Mouse (Mus musculus): ENCODE measurements around the gene Zbtb24. TPM values are rescaled to one million over a fixed set of nuclear protein-coding genes. Genes with fewer than 3 reads are reported as not detected.
A peak's percentile ranks its signal among the peaks of the same experiment; 100 is the strongest.

Gene Zbtb24
- polyA plus RNA-seq, 1 experiment: 8.2 TPM

DNA sequence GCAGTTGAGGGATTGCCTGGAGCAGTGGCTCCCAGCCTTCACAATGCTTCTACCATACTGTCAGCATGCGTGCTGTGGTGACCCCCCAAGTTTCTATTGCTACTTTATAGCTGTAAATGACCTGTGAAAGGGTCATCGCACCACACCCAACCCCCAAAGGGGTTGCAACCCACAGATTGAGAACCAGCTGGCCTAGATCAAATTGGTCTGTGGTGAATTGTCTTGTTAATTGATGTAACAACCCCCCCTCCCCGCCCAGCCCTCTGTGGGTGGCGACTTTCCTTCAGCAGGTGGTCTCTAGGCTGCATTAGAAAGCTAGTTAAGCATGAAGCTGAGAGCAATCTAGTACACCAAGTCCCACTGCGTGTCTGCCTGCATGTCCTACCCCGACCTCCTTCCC, 17.1 kb downstream of the Zbtb24 start:
- no peak overlapping the region for H3K4me3 ChIP-seq (ENCODE audit: control insufficient read depth, low read depth, low read length)
- TF ChIP-seq CTCF (IDR thresholded peaks at IDR 0.05; ENCODE audit: control insufficient read depth, insufficient read depth, insufficient replicate concordance, low read depth, low read length) (no peak), POLR2A (IDR thresholded peaks at IDR 0.05; ENCODE audit: control insufficient read depth, low read depth, low read length) (no peak)
- H3K27ac ChIP-seq (ENCODE audit: control insufficient read depth, insufficient read depth, low read depth, low read length): no peak overlapping the region

GRCm38 (mm10) chr10:41470693-41471092, 20.5 kb downstream of the Zbtb24 start:
- no peak overlapping the region for H3K27ac ChIP-seq (ENCODE audit: control insufficient read depth, insufficient read depth, low read depth, low read length)
- H3K4me1 ChIP-seq (ENCODE audit: control insufficient read depth, insufficient read depth, low read length): no peaks in the 10 kb centered on the region
- no peaks in the 10 kb centered on the region for H3K36me3 ChIP-seq (ENCODE audit: control insufficient read depth, insufficient read depth, low read length)
- TF ChIP-seq POLR2A (IDR thresholded peaks at IDR 0.05; ENCODE audit: control insufficient read depth, low read depth, low read length) (no peak), CTCF (IDR thresholded peaks at IDR 0.05; ENCODE audit: control insufficient read depth, insufficient read depth, insufficient replicate concordance, low read depth, low read length) (no peak)
- H3K27me3 ChIP-seq (ENCODE audit: control insufficient read depth, insufficient read depth, low read length): no peaks in the 10 kb centered on the region
- H3K4me3 ChIP-seq (ENCODE audit: control insufficient read depth, low read depth, low read length): no peak overlapping the region

More for the DNA sequence above, 17.1 kb downstream of the Zbtb24 start:
- Histone ChIP-seq H3K4me1 (ENCODE audit: control insufficient read depth, insufficient read depth, low read length) (no peaks in the 10 kb centered on the region), H3K36me3 (ENCODE audit: control insufficient read depth, insufficient read depth, low read length) (no peaks in the 10 kb centered on the region), H3K27me3 (ENCODE audit: control insufficient read depth, insufficient read depth, low read length) (no peaks in the 10 kb centered on the region)

DNA sequence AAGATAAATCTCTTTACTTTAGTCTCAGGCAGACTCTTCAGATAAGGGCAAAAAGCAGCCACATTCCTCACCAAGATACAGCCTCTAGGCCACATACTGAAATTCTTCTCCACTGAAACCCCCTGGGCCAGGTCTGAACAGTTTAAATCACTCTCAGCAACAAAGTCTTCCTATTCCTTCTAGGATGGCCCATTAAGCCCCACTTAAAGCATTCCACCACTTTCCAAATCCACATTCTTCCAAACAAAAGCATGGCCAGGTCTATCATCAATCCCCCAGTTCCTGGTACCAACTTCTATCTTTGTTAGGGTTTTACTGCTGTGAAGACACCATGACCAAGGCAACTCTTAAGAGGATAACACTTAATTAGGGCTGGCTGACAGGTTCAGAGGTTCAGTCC, 22.4 kb downstream of the Zbtb24 start:
- Histone ChIP-seq H3K36me3 (ENCODE audit: control insufficient read depth, insufficient read depth, low read length) (no peaks in the 10 kb centered on the region), H3K27me3 (ENCODE audit: control insufficient read depth, insufficient read depth, low read length) (no peaks in the 10 kb centered on the region), H3K4me3 (ENCODE audit: control insufficient read depth, low read depth, low read length) (no peak overlapping the region), H3K27ac (ENCODE audit: control insufficient read depth, insufficient read depth, low read depth, low read length) (no peak overlapping the region), H3K4me1 (ENCODE audit: control insufficient read depth, insufficient read depth, low read length) (peaks cover 10% of the 10 kb centered on the region)
- TF ChIP-seq CTCF (IDR thresholded peaks at IDR 0.05; ENCODE audit: control insufficient read depth, insufficient read depth, insufficient replicate concordance, low read depth, low read length) (no peak), POLR2A (IDR thresholded peaks at IDR 0.05; ENCODE audit: control insufficient read depth, low read depth, low read length) (no peak)

DNA sequence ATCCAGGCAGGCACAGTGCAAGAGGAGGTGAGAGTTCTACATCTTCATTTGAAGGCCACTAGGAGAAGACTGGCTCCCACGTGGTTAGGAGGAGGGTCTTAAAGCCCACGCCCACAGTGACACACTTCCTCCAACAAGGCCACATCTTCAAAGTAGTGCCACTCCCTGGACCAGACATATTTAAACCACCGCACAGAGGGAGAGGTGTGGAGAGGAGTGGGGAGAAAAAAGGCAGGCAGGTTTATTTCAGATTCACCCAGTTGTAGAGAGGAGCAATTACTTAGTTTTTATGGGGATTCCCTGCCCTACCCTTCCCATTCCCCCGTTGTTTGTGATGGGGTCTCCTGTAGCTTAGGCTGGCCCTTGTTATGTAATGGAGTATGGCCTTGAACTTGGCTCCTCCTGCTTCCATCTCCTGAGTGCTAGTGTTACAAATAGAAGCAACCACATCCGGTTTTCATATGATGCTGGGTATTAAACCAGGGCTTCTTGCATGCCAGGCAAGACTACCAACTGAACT, 22.8 kb downstream of the Zbtb24 start:
- no peaks in the 10 kb centered on the region for H3K36me3 ChIP-seq (ENCODE audit: control insufficient read depth, insufficient read depth, low read length)
- H3K4me3 ChIP-seq (ENCODE audit: control insufficient read depth, low read depth, low read length): no peak overlapping the region
- no peaks in the 10 kb centered on the region for H3K27me3 ChIP-seq (ENCODE audit: control insufficient read depth, insufficient read depth, low read length)
- peaks cover 15% of the 10 kb centered on the region for H3K4me1 ChIP-seq (ENCODE audit: control insufficient read depth, insufficient read depth, low read length)
- no peak overlapping the region for H3K27ac ChIP-seq (ENCODE audit: control insufficient read depth, insufficient read depth, low read depth, low read length)
- TF ChIP-seq POLR2A (IDR thresholded peaks at IDR 0.05; ENCODE audit: control insufficient read depth, low read depth, low read length) (no peak), CTCF (IDR thresholded peaks at IDR 0.05; ENCODE audit: control insufficient read depth, insufficient read depth, insufficient replicate concordance, low read depth, low read length) (no peak)

- no peak overlapping the region for H3K4me3 ChIP-seq (ENCODE audit: control insufficient read depth, low read depth, low read length)
- no peak overlapping the region for H3K27ac ChIP-seq (ENCODE audit: control insufficient read depth, insufficient read depth, low read depth, low read length)
- peaks cover 16% of the 10 kb centered on the region for H3K4me1 ChIP-seq (ENCODE audit: control insufficient read depth, insufficient read depth, low read length)
Observed at GRCm38 (mm10) chr10:41473782-41474468, 23.7 kb downstream of the Zbtb24 start.

GRCm38 (mm10) chr10:41474981-41475391, 24.8 kb downstream of the Zbtb24 start:
- TF ChIP-seq POLR2A (IDR thresholded peaks at IDR 0.05; ENCODE audit: control insufficient read depth, low read depth, low read length) (no peak), CTCF (IDR thresholded peaks at IDR 0.05; ENCODE audit: control insufficient read depth, insufficient read depth, insufficient replicate concordance, low read depth, low read length) (no peak)

More at GRCm38 (mm10) chr10:41473782-41474468, 23.7 kb downstream of the Zbtb24 start:
- no peak for TF ChIP-seq POLR2A (IDR thresholded peaks at IDR 0.05; ENCODE audit: control insufficient read depth, low read depth, low read length)
- no peak for TF ChIP-seq CTCF (IDR thresholded peaks at IDR 0.05; ENCODE audit: control insufficient read depth, insufficient read depth, insufficient replicate concordance, low read depth, low read length)
- Histone ChIP-seq H3K27me3 (ENCODE audit: control insufficient read depth, insufficient read depth, low read length) (no peaks in the 10 kb centered on the region), H3K36me3 (ENCODE audit: control insufficient read depth, insufficient read depth, low read length) (no peaks in the 10 kb centered on the region)

DNA sequence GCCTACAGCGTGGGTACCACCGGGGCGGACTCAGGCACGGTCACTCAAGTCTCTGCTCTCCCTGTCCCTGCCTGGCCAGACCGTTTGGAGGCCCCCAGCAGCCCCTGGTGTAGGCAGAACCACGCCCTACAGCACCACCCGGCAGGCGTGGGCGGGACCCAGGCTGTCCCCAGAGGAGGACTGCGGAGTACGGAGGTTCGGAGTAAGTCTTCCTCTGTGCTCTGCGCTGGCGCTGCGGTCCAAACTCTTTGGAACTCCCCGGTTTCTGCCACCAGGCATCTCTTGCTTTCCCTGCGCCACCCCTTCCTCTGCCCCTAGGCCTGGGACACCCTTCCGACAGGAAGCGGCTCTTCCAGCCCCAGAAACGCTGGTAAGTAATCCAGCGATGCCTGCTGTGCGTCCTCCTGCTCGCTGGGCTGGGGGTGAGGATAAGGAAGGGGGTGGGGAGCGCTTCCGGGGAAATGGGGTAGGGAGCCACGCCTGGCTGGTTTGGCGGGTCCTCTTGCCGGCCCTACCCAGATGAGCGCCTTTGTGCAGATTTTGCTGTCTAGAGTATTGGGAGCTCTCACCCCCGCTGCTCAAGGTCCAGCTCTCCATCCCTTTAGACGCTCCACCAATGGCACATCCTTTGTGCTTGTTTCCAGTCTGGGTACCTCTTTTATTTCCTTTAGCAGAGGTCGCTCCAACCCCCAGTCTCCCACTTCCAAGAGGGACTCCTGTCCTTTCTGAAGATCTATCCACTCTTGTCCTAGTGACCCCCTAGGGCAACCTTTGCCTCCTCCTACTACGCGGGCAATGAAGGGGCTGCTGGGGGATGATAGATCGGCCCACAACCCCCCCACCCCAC, 26.2 kb downstream of the Zbtb24 start, which contains the start of gene Mical1:
Mical1 (plus strand) TSS at position 144 of the 847 bp plus-strand sequence.
- TF ChIP-seq POLR2A (IDR thresholded peaks at IDR 0.05; ENCODE audit: control insufficient read depth, low read depth, low read length): no peak
- TF ChIP-seq CTCF (IDR thresholded peaks at IDR 0.05; ENCODE audit: control insufficient read depth, insufficient read depth, insufficient replicate concordance, low read depth, low read length): no peak
- Histone ChIP-seq H3K36me3 (ENCODE audit: control insufficient read depth, insufficient read depth, low read length) (no peaks in the 10 kb centered on the region), H3K27me3 (ENCODE audit: control insufficient read depth, insufficient read depth, low read length) (no peaks in the 10 kb centered on the region), H3K4me1 (ENCODE audit: control insufficient read depth, insufficient read depth, low read length) (peaks cover 16% of the 10 kb centered on the region), H3K4me3 (ENCODE audit: control insufficient read depth, low read depth, low read length) (peak within 1 kb of the TSS; percentile 50), H3K27ac (ENCODE audit: control insufficient read depth, insufficient read depth, low read depth, low read length) (peak within 1 kb of the TSS; percentile 10; the same call in 1 of the 2 replicates)

More at GRCm38 (mm10) chr10:41474981-41475391, 24.8 kb downstream of the Zbtb24 start:
- Histone ChIP-seq H3K4me1 (ENCODE audit: control insufficient read depth, insufficient read depth, low read length) (peaks cover 16% of the 10 kb centered on the region), H3K27ac (ENCODE audit: control insufficient read depth, insufficient read depth, low read depth, low read length) (no peak overlapping the region), H3K4me3 (ENCODE audit: control insufficient read depth, low read depth, low read length) (no peak overlapping the region), H3K27me3 (ENCODE audit: control insufficient read depth, insufficient read depth, low read length) (no peaks in the 10 kb centered on the region), H3K36me3 (ENCODE audit: control insufficient read depth, insufficient read depth, low read length) (no peaks in the 10 kb centered on the region)

Measured in testis, adult 2 months (tissue).